Mouse (Mus musculus): ENCODE data around the gene Hacd1.

The Hacd1 gene

GRCm38 (mm10) chr2:14055566-14056331 is at the start of gene Hacd1:
Gene Hacd1 (minus strand): TSS chr2:14056135.
- peak; percentile 93 for DNase-seq

DNA sequence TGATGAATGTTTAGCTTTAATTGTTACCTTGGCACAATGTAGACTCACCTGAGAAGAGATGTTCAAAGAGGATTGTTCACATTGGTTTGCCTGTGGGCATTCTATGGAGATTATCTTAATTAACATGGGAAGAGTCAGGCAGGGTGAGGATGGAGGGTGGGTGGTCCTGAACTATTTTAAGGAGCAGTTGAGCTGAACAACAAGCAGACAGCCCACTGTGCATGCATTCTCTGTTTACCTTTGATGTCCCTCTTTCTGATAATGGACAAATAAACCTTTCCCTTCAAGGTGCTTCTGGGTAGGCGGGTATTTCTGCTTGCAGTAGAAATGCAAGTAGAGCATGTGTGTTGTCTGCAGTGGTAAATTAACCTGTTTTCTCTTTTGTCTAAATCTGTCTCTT is 48.0 kb upstream of the Hacd1 start:
- no peak for DNase-seq

DNA sequence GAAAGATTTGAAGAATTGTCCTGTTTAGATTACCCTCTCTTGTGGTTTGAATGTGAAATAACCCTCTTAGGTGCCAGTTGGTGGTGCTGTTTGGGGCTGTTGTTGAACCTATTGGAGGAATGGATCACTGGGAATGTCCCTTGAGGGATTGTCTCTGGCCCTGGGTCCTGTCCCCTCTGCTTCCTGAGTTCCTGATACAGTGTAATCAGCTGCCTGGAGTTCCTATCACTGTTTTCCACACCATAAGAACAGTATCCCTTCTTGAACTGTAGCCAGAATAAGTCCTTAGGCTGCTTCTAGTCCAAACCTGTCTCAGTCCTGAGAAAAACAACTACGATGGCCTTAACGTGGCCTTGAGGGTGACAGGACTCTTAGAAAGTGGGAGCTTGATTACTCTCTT is 46.7 kb upstream of the Hacd1 start:
- DNase-seq: no peak

DNA sequence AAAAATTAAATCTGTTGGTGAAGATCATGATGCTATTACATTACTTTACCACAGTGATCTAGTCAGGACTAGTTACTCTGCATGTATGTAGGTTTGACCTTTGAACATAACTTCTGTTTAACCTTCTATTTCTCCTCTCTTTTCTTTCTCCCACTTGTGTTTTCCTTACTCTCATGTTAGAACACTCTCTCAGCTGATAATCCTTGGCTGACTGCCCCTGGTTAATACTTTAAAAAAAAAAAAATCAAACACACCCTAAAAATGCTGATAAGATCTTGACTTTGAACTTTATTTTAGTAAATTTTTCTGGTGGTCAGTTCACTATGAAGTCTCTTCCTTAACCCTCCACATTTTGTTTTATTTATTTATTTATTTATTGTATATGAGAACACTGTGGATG is 44.6 kb upstream of the Hacd1 start:
- DNase-seq: no peak

DNA sequence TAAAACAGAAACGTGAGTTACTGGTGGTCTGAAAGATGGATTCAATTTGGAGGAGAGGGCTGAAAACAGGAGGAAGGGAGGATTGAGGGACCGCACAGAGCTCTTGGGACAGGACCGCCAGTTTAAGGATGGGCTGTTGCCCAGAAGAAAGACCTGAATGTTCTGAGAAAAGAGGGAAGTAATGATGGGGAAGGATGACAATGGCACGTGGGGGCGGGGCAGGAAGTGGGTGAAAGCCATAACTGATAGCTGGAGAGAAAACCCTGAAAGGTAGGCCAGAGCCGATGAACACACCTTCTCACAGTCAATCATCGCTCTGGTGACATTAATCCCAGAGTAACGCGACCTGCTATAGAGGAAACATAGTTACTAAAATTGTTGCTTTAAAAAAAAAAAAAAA is 22.6 kb upstream of the Hacd1 start:
- DNase-seq: peak; percentile 80

DNA sequence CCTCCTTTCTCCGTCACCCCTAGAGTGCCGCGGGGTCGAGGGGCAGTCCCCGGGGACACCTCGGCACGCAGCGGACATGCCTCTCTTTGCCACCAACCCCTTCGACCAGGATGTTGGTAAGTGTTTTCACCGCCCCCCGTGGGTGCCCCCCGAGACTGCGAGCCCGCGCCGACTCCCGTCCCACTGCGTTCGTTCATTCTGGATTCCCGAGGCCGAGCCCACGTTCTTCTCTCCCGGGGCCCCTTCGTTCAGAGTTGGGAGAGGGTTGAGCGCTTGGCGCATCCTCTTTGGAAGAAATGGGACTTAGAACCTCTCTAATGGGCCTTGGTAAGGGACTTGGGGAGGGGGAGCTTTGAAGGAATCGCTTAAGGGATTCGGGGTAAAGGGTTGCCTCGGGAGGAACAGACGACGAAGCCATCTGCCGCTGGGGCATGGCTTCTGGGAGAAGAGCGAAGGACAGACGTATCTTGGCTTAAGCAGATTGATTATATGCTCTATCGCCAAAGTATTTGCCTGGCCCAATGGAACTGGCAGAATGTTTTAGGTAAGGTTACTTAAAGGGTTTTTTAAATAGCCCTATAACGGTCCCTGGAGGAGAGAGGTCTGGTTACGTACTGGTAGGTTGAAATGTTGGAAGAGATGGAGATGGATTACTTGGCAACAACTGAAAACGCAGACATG is 18.4 kb upstream of the Hacd1 start:
- DNase-seq: no peak

DNA sequence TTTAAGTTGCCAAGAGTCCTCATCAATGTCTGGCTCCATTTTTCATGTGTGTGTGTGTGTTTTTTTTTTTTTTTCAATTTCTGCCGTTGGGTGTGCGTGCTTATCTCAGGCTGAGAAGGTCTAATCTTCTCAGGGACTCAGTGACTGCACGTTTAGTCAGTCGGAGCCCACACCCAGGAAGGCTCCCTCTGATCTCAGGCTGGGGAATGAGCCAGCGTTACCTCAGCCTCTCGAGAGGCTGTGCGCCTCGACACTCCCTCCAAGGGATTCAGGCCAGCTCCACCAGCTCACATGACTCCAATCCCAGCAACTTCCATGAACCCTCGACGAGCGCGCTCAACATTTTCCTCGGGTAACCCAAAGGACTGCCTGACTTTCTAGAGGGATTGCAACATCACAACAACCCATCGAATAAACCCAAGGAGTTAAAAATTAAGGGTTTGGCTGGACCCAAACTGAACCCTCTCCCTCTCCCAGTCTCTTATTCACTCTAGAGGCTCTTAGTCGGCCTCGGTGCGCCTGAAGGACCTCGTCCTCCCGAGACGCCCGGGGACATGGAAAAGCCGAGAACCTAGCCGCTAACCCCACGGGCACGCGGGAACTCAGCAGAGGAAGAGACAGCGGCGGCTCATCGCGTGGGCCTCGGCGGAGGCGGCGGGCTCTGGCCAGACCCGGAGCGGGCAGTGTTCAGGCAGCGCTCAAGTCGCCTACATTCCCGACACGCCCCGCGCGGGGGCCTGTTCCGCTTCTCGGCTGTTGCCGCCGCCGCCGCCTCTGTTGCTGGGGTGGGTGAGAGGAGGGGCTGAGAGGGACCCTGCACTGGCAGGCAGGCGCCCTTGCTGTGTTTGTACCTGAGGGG is 17.7 kb upstream of the Hacd1 start, which contains the start of gene Stam:
Gene Stam, plus strand, starts transcription at position 737 of the 859 bp plus-strand sequence.
- DNase-seq: peak; percentile 94

- DNase-seq: no peak
Measured at GRCm38 (mm10) chr2:14073008-14073361, 17.1 kb upstream of the Hacd1 start.

DNA sequence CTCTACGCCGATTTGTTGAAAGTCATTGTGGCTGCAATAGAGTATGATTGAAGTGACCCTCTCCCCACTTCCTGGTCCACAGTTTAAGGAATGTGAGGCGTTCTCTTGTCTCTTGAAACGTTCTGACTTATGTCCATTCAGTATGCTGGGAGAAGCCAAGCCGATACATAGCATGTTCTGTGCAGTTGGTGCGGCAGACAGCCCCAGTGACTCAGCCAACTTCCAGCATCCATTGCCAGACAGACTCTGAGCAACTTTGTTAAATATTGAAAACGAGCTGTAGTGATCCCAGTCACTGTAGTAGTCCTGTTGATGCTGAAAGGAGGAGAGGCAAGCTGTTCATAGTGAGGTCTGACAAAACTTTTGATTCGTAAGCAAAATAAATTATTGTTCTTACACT is 14.5 kb upstream of the Hacd1 start:
- DNase-seq: no peak

DNA sequence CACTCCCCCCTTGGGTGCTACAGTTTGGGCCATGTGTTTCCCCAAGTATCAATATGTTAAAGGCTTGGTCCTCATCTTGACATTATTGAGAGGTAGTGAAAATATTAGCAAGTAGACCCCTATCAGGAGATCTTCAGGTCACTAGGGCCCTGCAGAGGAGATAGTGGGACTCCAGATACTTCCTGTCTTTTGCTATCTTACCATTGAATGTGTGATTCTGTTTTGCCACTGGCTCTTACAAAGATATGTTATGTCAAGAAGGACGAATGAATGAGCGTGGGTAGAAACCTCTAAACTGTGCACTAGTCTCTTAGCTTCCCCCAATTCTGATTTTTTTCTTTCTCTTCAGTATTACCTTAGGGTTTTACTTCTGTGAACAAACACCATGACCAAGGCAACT is 13.1 kb upstream of the Hacd1 start:
- no peak for DNase-seq

- no peak for DNase-seq
Measured at GRCm38 (mm10) chr2:14065704-14066650, 10.0 kb upstream of the Hacd1 start.

GRCm38 (mm10) chr2:14055168-14055565 is 768 bp downstream of the Hacd1 start:
- no peak for DNase-seq

DNA sequence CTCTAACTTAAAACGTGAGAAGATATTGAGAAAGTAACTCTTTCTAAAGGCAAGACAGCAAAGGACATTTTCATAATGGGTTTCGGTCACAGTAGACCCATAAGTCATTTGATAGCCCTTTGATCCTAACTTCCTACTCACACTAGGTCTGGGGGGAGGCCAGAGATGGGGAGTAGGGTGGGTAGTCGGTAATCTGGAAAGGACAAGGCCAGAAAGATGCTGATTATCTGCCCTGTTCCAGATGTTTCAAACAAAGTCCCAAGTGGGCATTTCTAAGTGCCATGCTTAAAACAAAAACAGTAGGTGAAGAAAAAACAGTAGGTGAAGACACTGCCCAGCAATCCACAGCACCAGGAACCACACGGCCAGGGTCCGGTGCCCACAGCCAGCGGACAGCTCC is 1.2 kb downstream of the Hacd1 start:
- no peak for DNase-seq

GRCm38 (mm10) chr2:14054163-14054562 is 1.8 kb downstream of the Hacd1 start:
- no peak for DNase-seq

DNA sequence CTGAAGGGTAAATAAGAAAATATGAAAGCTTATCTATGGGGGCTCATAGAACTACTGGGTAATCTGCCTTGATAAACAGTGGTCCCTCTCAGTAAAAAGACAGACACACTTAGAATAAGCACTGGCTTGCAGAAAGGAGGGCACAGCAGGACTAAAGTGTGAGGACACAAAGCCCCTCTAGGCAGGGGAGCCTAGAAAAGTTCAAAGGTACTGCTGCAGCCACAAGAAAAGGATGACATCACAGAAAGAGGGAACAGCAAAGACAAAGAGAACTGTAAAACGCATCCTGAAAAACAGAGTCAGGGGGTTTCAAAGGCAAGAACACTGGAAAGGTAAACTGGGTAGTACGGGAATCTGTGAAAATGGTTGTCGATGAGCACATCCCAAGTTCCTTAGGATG is 2.3 kb downstream of the Hacd1 start:
- DNase-seq: peak; percentile 35

- no peak for DNase-seq
Measured at GRCm38 (mm10) chr2:14048808-14049207, 7.1 kb downstream of the Hacd1 start.

- DNase-seq: peak; percentile 70
Measured at GRCm38 (mm10) chr2:14048381-14048780, 7.6 kb downstream of the Hacd1 start.

DNA sequence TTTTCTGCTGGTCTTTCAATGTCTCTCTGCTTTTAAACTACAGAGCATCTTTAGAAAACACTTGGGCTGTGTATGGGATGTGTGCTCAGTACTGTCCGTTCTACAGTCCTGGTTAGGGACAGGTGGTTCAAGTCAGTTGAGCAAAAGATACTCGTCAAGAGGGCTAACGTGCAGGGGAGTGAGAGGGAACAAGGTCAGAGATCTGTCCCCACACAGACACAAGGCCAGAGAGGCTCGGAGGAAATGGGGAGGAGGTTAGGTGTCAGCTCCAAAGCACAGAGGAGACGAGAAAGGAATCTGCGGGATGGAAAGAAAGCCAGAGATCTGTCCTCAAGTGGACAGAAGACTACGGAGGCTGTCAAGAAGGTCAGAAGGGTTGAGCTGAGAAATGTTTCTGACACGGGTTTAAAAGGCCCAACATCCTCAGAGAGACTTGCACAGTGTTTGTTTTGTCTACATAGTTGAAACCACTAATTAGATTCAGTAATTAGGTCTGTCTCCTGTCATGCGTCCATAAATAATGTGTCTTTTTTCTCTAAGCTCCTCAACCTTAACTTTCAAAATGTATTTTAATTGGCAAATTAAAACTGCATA is 12.3 kb downstream of the Hacd1 start:
- no peak for DNase-seq

- no peak for DNase-seq
Measured at GRCm38 (mm10) chr2:14043011-14043410, 12.9 kb downstream of the Hacd1 start.

- DNase-seq: no peak
Measured at GRCm38 (mm10) chr2:14041249-14041648, 14.7 kb downstream of the Hacd1 start.

DNA sequence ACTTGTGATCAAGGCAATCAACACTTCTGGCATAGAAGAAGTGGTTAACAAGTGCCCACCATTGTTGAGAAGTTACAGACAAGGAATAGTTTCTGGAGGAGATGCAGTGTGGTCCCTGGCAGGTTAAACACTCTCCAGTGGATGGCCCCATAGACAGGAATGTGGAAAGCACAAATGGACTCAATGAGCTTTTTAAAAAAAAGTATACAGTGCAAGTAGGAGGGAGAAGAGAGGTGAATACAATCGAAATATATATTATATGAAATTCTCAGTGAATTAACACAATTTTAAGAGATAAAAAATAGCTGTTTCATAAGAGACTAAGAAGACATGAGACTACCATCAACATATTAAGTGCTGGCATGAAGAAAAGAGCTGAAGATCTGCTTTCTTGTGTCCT is 36.7 kb downstream of the Hacd1 start:
- DNase-seq: no peak

GRCm38 (mm10) chr2:14005121-14005520 is 50.8 kb downstream of the Hacd1 start:
- DNase-seq: no peak
